Mouse (Mus musculus) cortical plate, adult 2 months (tissue): ENCODE measurements around the gene Ccnt1.
"Not testable (repeated sequence)": the region's sequence is repeated elsewhere in the genome, so short reads cannot be mapped to it uniquely, and the experiment has no call there.

Experiments used
- CTCF ChIP-seq: fragments of 200-500 bp; IDR thresholded peaks from 2 replicates; pipeline ENCODE4 v1.5.1; 2011; ENCODE audit warnings: mild to moderate bottlenecking, control low read depth, low read length; ENCODE audit not compliant: insufficient read depth; ENCODE audit errors: extremely low read depth
- POLR2A ChIP-seq: fragments of 200-500 bp; IDR thresholded peaks from 2 replicates; pipeline ENCODE4 v1.6.1; 2011; ENCODE audit warnings: mild to moderate bottlenecking, low read length, control low read depth; ENCODE audit not compliant: insufficient read depth; ENCODE audit errors: extremely low read depth

DNA sequence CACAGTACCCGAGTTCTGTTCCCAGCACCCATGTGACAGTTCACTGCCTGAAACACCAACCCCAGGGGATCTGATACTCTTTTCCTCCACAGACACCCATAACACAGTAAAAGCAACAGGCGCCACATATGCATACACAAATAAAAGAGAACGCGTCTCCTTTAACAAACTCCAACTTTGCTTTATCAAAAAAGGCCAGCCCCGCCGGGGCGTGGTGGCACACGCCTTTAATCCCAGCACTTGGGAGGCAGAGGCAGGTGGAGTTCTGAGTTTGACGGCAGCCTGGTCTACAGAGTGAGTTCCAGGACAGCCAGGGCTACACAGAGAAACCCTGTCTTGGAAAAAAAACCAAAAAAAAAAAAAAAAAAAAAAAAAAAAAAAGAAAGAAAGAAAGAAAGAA lies 15.4 kb upstream of the Ccnt1 start:
- not testable (repeated sequence) for TF ChIP-seq CTCF, POLR2A
